Mouse (Mus musculus): ENCODE measurements around the gene Alg14.

Alg14 gene

DNA sequence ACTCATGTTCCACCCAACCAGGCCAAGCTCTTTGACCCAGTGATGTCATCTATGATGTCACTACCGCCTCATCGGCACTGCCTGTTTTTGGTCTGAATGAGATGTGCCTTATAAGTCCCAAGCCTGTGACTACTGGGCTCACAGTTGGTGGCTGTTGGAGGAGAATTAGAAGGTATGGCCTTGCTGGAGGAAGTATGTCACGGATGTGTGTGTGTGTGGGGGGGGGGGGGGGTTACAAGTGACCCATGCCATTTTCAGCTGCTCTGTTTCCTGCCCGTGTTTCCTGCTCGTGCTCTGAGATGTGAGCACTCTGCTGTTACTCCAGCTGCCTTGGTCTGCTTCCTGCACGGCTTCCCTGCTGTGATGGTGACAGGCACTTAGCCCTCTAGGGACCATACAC, 77.9 kb downstream of the Alg14 start:
- peak; percentile 87 for DNase-seq (ENCODE audit: low read depth)

DNA sequence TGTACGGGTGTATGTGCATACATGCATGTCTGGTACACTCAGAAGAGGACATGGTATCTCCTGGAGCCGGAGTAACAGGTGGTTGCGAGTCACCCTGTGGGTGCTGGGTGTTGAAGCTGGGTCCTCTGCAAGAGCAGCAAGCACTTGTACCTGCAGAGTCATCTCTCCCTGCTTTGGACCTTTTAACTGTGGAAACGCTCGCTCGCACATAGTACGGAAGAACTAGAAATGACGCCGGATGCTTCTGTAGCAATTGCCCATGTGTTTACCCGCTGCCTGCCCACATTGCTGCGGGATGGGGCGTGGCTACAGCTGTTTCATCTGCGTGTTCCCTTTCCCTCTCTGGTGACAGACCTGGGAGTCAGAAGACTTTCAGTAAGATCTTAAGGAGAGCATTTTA, 78.7 kb downstream of the Alg14 start:
- peak; percentile 87 for DNase-seq (ENCODE audit: low read depth)

DNA sequence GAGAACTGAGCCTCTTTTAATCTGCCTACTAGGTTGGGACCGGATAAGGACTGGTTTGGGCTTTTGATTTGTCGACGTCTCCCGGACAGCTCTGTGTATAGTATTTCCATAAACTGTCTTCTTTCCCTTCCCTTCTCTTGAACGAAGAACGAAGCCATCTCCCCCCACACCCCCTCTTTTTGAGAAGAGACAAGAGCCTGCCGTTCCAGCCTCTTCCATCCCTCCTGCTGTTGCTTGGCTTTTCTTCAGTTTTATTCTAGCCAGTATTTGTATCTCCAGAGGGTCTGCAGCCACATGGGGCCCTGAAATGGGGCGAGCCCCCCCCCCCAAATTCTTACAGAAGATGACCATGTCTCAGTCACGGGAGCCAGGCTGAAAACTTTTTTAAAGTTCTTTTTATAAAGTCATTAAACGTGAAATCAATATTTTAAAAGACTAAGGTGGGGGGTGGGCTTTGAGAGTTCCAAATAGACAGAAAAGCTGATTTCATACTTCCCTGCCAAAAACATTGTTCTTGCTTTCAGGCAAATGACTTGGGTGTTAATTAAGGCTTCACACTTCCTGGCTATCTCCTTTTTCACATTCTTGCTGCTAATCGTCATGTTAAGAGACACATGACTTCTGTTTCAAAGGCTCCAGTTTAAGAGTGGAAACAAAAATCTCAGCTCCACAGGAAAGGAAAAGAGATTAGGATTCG, 79.4 kb downstream of the Alg14 start:
- no peak for DNase-seq (ENCODE audit: low read depth)

DNA sequence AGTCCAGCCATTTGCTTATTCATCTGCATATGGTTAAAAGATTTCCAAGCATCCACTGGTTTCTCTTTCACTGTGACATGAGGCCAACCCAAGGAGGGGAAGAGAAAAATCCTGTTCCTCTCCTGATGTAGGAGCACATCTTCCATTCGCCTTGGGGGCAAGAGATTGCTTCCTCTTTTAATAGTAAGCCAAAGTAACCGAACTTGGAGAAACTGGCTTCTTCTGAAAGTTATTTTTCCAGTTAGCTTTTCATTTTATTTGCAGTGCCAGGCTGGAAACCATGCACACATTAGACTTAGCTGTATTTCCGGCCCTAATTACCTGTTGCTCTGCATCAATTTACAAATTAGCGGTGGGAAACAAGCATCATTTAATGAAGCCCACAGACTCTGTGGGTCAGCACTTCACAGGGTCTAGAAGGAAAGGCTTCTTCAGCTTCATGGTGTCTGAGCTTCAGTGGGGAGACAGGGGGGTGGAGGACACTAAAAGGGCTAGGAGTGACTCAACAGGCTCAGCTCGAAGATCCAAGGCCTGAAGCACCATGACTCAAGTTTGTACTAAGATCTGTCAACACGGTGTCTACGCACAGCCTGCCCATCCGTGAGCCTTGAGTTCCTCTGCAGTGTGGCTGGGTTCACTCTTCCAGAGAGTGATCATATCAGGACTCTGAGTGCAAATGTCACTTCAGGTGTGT, 80.1 kb downstream of the Alg14 start:
- no peak for DNase-seq (ENCODE audit: low read depth)

DNA sequence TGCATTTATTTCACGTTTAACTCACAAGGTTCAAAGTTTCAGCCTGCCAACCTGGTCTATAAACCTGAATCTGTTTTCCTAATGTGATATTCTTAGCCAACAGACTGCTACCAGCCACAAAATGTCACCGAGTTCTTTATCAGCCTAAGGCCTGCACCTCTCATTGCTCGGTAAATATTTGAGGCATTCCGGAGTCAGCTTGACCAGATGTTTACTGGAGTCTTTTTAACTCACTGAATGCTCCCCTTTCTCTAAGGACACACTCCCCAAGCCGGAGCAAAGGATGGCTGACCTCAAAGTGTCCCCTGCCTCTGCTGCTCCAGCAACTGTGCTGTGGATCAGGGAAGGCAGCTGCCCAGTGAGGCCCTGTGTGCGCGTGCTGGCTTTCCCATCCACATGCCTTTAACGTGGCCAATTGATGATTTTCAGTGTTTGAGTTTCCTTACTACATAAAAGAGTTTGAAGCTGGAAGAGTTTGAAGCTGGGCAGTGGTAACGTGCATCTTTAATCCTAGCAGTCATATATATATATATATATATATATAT, 82.4 kb downstream of the Alg14 start:
- no peak for DNase-seq (ENCODE audit: low read depth)

DNA sequence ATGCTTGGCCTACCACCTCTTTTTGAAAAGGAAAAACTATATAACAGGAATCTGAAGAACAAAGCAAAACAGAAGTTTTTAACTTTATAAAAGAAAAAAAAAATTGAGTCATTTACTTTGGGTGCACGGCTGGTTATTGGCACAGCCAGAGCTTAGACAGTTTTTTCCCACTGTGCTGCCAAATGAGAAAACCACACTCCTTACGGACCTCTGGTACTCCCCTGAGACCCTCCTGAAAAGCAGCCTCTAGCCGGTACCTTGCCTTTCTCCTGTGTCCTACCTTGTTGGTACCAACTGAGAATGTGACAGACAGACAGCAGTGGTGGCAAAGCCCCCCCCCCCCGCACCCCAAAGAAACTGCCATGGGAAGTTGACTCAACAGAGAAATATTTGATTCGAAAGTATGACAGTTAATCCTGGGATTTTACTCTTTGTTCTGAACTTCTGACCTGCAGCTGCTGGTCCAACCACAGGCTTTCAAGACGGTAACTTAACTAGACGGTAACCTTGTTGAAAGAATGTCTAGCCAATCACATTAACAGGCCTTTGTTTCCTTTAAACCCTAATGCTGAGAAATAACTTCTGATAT, 84.1 kb downstream of the Alg14 start:
- DNase-seq (ENCODE audit: low read depth): no peak

DNA sequence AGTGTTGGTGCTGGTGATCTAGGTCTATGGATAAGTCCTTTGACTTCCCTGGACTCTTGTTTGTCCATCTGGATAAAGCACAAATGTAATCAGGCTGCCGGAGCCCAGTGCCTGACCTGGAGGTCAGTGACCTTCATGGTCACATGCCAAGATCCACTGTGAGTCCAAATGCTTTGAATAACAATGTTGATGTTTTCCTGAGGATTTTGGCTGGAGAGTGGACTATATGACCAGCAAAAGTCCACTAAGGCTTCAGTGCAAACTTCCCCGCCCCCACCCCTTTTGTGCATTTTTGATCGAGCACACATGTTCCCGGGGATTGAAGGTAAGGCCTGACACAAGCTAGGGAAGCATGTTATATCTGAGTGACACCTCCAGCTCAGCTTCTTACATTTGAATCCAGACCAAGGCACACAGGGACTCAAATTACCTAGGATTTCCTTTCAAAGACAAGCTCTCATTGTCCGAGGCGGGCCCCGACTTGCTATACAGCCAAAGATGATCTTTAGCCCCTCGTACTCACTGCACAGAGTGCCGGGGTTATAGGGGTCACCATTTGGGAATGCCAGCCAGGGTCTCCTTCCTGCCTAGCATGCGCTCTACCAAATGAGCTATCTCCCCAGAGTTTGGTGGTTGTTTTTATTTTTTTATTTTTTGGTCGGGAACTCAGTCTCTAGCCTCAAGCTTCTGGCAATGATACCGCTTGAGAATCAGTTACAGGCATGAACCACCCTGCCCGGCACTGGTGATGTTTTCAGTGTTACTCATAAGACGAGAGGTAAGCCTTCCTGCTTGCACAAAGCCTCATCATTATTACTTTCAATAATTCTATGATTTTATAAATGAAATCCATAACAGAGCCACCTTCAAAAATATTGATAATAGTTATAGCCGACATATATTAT, 87.4 kb downstream of the Alg14 start:
- DNase-seq (ENCODE audit: low read depth): no peak

DNA sequence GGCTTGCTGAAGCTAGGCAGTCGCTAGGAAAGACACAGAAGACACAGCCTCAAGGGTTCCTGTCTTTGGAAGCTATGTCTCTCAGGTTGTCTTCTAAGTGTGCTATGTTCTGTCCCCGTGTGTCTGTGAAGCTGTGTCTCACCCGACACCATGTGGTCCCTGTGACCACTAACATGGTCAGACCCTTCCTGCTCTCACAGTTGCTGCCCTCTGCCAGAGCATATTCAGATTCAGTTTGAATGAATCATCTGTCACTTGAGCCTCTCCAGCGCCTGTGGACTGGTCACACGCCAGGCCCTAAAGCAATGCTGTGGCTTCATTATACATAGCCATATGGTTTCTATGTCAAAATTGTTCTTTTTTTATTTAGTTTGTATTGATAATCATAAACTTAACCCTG, 88.1 kb downstream of the Alg14 start:
- no peak for DNase-seq (ENCODE audit: low read depth)

DNA sequence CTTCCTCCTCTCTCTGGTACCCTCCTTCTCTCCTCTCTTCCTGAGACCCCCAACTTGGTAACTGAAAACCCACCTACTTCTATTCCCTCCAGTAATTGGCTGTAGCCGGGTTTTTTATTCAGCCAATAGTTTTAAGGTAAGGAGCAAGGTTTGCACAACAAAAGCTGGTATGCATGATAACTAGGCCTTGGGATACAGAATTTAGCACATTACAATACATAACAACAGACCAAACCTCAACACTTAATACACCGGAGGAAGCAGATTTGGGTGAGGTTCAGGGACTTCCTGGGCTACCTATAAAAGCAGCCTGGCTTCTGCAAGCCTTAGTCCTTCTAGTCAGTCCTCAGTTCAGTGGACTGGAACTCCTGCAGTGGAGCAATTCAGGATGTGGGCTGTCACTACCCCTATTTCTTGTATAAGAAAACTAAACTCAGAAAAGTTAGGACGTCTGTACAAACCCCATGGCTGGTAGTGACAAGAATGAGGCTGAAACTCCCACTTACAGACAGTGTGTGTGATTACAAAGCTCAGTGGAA, 96.0 kb downstream of the Alg14 start:
- no peak for DNase-seq (ENCODE audit: low read depth)

DNA sequence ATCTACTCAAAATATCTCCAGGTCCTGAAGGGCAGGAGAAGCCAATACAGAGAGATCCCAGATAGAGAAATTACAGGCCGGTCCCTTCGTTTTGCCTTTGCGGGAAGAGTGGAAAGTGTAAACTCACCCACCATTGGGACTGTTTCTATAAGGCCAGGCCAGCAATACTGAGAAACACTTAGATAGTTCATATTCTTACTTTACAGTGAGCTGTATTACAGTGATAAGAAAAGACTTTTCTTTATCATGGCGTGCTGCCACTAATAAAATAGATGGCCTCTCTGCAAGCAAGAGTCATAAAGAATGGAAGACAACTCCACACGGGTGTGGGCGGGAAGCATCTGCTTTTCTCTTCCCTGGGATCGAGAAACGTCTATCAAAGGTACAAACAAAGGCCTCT, 97.8 kb downstream of the Alg14 start:
- no peak for DNase-seq (ENCODE audit: low read depth)

DNA sequence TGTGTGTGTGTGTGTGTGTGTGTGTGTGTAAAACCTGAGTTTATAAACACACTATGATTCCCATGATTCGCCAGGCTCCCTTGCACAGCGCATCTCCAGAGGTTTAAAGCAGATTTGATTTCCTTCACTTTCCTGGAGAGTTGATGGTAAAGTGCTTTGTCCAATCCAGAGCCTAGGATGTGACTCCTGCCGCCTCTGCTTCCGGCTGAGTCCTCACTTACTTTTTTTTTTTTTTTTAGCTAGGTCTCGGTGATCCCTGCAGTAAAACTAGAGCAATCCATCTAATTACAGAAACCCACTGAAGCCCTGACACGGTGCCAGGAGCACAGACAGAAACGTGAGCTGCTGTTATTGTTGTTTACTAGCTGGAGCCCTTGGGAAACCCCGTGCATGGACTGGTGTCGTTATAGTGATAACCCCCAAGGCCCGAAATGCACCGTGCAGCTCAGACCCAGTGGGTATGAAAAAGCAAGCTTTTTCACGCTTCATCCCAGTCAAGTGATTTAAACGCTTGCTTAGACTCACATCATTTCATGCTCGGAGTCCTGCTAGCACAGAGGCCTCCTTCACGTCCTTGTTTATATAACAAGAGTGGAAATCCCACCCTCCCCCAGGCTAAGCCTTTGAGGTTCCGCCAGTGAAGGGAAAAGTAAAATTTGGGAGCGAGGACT, 98.4 kb downstream of the Alg14 start:
- no peak for DNase-seq (ENCODE audit: low read depth)

DNA sequence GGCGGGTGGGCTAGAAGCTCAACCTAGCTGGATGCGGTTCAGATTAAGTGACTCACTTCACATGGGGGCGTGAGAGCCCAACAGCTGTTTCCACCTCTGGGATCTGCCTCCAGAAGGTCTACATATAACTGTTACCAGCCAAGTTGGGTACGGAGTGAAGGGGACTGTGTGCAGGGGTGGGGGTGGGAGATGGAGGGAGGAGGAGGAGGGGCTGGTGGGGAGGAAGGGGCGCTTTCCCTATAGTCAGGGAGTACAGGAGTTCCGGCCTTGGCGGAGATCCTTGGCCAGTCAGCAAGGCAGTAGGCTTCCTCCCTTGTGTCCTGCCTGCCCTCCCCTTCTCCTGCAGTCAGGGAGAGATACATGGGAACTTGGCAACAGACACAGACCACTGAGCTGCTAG, 99.2 kb downstream of the Alg14 start:
- DNase-seq (ENCODE audit: low read depth): no peak

DNA sequence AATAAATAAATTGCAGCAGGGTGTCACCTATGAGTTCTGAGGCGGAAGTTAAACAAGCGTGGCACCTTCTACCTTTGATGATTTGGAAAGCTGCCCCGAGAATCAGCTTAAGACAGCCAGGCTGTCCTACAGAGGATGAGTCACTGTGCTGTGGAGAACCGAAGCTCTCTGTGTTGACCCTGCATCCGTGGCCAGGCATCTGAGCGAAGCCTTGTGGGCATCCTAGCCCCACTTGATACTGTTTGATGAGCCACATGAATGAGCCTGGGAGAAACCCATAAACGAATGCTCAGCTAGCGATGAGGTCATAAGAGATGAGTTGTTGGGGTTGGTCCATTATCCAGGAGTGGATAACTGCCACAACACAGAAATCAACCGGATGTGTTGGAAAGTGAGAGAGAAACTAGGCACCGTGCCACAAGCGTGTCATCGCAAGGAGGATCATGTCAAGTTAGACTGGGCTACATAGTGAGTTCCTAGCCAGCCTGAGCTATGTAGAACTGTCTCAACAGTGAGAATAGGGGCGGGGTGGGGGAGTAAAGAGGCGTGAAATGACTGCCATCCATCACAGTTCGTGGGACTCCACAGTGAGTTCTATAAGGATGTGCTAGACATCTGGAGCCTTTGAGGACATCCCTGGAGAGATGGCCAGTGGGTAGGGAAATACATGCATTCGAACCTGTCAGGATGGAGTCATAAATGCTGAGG, 104.2 kb downstream of the Alg14 start:
- DNase-seq (ENCODE audit: low read depth): no peak

DNA sequence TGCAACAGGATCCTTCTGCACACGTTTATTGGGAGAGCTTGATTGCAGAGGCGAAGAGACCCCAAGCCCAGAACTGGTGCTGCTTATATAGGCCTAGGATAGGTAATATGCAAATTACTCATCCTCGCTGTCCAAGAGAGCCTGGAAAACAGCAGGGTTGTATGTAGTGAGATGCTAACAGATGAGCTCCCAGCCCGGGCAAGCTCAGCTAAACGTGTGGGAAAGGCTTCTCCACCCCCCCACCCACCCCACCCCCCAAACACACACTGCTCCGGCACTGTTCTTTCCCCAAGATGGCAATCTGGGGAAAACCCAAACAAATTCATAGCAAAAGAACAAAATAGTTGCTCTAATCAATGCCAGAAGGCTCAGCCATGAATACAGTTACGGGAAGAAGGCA, 105.0 kb downstream of the Alg14 start:
- no peak for DNase-seq (ENCODE audit: low read depth)

DNA sequence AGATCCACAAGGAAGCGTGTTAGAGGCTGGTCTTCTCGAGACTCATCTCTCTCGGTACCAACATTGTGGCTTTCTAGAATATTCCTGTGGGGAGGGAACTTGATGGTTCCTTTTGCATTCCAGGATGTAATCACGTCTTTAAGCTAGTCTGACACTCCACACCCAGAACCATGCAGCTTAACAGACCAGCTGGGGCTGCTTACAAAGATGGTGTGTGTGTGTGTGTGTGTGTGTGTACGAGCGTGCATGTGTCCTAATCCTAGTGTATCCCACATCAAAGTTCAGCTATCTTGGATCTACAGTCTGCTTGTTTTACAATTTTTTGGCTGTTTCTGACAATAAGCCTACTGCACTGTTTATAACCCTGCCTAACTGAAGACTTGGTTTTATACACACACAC, 105.4 kb downstream of the Alg14 start:
- no peak for DNase-seq (ENCODE audit: low read depth)

DNA sequence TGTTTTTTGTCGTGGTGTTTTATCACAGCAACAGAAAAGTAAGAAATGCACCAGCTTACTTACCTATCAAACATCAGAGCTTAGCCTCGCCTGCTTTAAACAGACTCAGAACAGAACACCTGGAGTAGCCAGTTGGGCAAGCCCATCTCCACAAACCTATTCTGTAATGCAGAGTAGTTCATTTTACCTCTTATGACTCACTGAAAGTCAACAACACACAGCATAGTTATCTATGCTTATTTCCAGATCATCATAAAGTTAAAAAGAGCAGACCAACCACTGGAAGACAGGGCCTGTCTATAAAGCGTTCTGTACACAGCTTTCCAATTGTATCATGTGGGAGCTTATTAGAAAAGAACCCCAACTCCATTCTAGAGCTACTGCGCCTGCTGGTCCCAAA, 109.8 kb downstream of the Alg14 start:
- DNase-seq (ENCODE audit: low read depth): no peak

DNA sequence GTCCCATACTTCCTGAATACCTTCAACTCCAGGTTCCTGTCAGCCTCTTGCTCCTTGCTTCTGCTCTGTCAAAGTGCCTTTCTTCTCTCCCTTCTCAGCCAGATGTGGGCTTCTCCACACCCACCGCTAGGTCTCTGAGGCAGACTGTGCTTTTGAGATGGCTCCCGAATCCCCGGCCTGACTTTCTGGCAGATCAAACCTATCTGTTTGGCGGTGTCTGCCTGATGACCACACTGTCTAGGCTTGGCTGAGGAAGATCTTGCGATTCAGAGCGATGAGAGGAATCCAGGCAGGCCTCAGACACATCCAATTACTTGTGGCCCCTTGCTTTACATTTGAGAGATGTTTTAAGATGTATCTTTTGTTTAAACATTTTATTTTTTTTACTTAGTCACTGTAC, 110.5 kb downstream of the Alg14 start:
- no peak for DNase-seq (ENCODE audit: low read depth)

DNA sequence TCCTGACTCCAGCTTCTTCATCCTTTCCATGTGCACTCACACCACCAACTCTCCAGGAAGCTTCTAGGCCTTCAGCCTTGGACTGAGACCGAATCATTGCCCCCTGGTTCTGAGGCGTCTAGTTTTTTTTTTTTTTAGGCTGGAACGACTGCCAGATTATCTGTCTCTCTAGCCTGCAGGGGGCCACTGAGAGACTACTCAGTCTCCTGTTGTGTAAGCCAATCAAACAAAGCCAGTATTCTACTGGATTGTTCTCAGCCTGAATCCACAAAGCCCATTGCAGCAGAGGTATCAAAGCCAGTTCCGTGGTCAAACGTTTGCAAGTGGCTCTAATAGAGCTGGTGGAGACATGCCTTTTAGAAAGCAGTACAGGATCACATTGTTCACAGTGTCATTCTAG, 111.9 kb downstream of the Alg14 start:
- DNase-seq (ENCODE audit: low read depth): no peak

DNA sequence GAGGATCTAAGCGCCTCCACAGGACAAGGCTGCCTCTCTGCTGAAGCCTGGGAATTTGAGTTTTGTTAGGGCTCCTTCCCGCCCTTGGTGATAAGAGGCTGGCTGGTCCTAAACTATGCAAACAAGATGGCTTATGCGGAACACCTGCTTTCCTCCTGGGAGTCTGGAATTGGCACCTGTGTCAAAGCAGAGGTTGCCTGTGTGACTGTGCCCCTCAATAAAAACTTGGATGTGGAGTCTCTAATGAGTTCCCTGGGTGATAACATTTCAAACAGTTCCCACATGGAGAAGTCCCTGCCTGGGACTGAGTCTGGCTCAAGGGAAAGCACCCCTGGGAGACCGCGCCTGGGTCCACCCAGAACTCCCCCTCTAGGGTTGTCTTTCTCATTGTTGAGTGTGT, 113.5 kb downstream of the Alg14 start:
- no peak for DNase-seq (ENCODE audit: low read depth)

DNA sequence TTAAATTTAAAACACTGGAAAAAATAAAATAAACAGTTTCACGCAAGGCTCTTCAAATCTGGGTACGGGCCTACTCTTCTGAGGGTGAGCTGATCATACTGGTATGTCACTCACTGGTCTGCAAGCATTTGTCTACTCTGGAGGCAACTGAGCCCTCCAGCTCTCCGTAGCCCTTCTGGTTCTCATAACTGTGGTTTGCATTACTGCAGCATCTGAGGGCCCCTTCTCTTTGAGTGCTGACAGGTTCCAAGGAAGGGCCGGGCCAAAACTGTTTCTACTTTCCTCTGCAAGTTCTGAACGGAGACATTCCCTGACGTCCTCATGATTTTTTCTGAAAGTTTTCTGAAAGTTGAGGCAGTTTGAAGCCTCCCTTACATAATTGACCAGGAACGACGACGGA, 115.8 kb downstream of the Alg14 start:
- DNase-seq (ENCODE audit: low read depth): no peak

DNA sequence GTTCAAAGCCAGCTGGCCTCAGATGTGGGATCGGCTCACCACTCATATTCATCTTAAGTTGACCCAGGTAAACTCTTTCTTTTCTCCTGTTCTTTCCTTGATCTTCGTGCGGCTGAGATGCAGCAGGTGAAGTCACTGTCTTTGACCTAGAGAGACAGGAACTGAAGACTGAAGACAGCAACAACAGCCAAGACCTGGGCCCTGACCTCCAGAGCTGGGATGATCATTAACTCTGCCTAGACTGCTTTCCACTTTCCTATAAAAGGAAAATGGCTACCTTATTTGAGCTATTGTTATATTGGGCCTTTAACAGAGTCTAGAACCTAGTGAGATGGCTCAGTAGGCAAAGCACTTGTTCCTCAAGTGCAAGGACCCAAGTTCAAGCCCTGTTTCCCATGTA, 116.8 kb downstream of the Alg14 start:
- no peak for DNase-seq (ENCODE audit: low read depth)
